Mouse (Mus musculus): ENCODE data around the gene Pxmp2. TPM values are rescaled to one million over a fixed set of nuclear protein-coding genes. Genes with fewer than 3 reads are reported as not detected.
A peak's percentile ranks its signal among the peaks of the same experiment; 100 is the strongest.

Pxmp2 gene
- total and polyA plus RNA-seq, 3 experiments: 3.9 to 4.6 (median 4.5) TPM

GRCm38 (mm10) chr5:110284536-110284935, 1.4 kb downstream of the Pxmp2 start (continued):
- TF ChIP-seq ZKSCAN1 (IDR thresholded peaks at IDR 0.05; ENCODE audit: borderline replicate concordance, low read depth, low read length) (no peak), BHLHE40 (IDR thresholded peaks at IDR 0.05; ENCODE audit: low read depth, low read length) (peak; percentile 91), CTCF (conservative IDR thresholded peaks at IDR 0.05 in 1 of 2, IDR thresholded peaks at IDR 0.05 in 1 of 2; ENCODE audit: low read depth in 2 of 2, low read length in 2 of 2) (peak; percentile 64 to 77), UBTF (IDR thresholded peaks at IDR 0.05; ENCODE audit: low read depth, low read length) (no peak), MAX (IDR thresholded peaks at IDR 0.05; ENCODE audit: low read length) (peak; percentile 86), JUN (IDR thresholded peaks at IDR 0.05; ENCODE audit: insufficient read depth, low read depth, low read length) (peak; percentile 95), HCFC1 (IDR thresholded peaks at IDR 0.05; ENCODE audit: low read depth, low read length) (no peak), PAX5 (IDR thresholded peaks at IDR 0.05; ENCODE audit: low read length) (no peak), POLR2A (IDR thresholded peaks at IDR 0.05; ENCODE audit: low read depth, low read length) (peak; percentile 48), JUND (conservative IDR thresholded peaks at IDR 0.05; ENCODE audit: low read depth, low read length) (peak; percentile 94), POLR2AphosphoS2 (IDR thresholded peaks at IDR 0.05; ENCODE audit: low read depth, low read length) (no peak), RCOR1 (conservative IDR thresholded peaks at IDR 0.05; ENCODE audit: low read depth, low read length) (no peak), MAFK (IDR thresholded peaks at IDR 0.05; ENCODE audit: insufficient replicate concordance, low read length) (no peak), SIN3A (IDR thresholded peaks at IDR 0.05; ENCODE audit: low read length) (peak; percentile 71)

GRCm38 (mm10) chr5:110281984-110282383, 4.0 kb downstream of the Pxmp2 start:
- Histone ChIP-seq H3K27me3 (replicated peaks) (peaks cover 10% of the 10 kb centered on the region), H3K27ac (ENCODE audit: insufficient read depth, low read depth) (no peak overlapping the region), H3K9me3 (replicated peaks; ENCODE audit: low read length) (no peaks in the 10 kb centered on the region), H3K9ac (ENCODE audit: insufficient read depth, low read depth) (no peak overlapping the region), H3K36me3 (replicated peaks in 1 of 2; ENCODE audit: control insufficient read depth in 1 of 2, insufficient read depth in 1 of 2, low read length in 1 of 2) (peaks cover 0 to under 1% of the 10 kb centered on the region in 2 experiments), H3K4me1 (ENCODE audit: control insufficient read depth in 1 of 2, insufficient read depth in 2 of 2) (peaks cover 3 to 23% of the 10 kb centered on the region in 2 experiments), H3K4me3 (replicated peaks in 1 of 3; ENCODE audit: low read depth in 2 of 3, low read length in 2 of 3, poor library complexity in 1 of 3) (no peak overlapping the region), H3K4me2 (ENCODE audit: insufficient read depth, low read depth, poor library complexity, severe bottlenecking) (no peak overlapping the region), H3K79me2 (replicated peaks; ENCODE audit: control insufficient read depth, extremely low read depth, insufficient read depth, poor library complexity, severe bottlenecking) (peaks cover 3% of the 10 kb centered on the region)
- dilution Hi-C loops (cut with MboI; ENCODE audit: extremely low pct_ligation_motif_present, extremely low pct_unique_long_range_greater_than_20kb, low sequenced_read_pairs): no loop called here
- no peak for DNase-seq (ENCODE audit: extremely low read depth)
- in situ Hi-C loops (cut with MboI; ENCODE audit: low pct_ligation_motif_present, low pct_unique_long_range_greater_than_20kb, low sequenced_read_pairs): no loop called here
- no peak for TF ChIP-seq MXI1 (IDR thresholded peaks at IDR 0.05; ENCODE audit: low read depth, low read length)

GRCm38 (mm10) chr5:110276910-110277309, 9.1 kb downstream of the Pxmp2 start:
- Histone ChIP-seq H3K9me3 (replicated peaks; ENCODE audit: low read length) (no peaks in the 10 kb centered on the region), H3K4me3 (replicated peaks in 1 of 3; ENCODE audit: low read depth in 2 of 3, low read length in 2 of 3, poor library complexity in 1 of 3) (no peak overlapping the region), H3K79me2 (replicated peaks; ENCODE audit: control insufficient read depth, extremely low read depth, insufficient read depth, poor library complexity, severe bottlenecking) (no peaks in the 10 kb centered on the region), H3K9ac (ENCODE audit: insufficient read depth, low read depth) (no peak overlapping the region), H3K4me2 (ENCODE audit: insufficient read depth, low read depth, poor library complexity, severe bottlenecking) (no peak overlapping the region), H3K27me3 (replicated peaks) (no peaks in the 10 kb centered on the region), H3K27ac (ENCODE audit: insufficient read depth, low read depth) (no peak overlapping the region), H3K36me3 (replicated peaks in 1 of 2; ENCODE audit: control insufficient read depth in 1 of 2, insufficient read depth in 1 of 2, low read length in 1 of 2) (peaks cover 0 to 2% of the 10 kb centered on the region in 2 experiments), H3K4me1 (ENCODE audit: control insufficient read depth in 1 of 2, insufficient read depth in 2 of 2) (no peaks in the 10 kb centered on the region)
- TF ChIP-seq RAD21 (IDR thresholded peaks at IDR 0.05; ENCODE audit: low read depth, low read length) (no peak), CTCF (conservative IDR thresholded peaks at IDR 0.05 in 1 of 2, IDR thresholded peaks at IDR 0.05 in 1 of 2; ENCODE audit: low read depth in 2 of 2, low read length in 2 of 2) (no peak), HCFC1 (IDR thresholded peaks at IDR 0.05; ENCODE audit: low read depth, low read length) (no peak), PAX5 (IDR thresholded peaks at IDR 0.05; ENCODE audit: low read length) (no peak), ELF1 (IDR thresholded peaks at IDR 0.05; ENCODE audit: low read depth, low read length) (no peak), JUN (IDR thresholded peaks at IDR 0.05; ENCODE audit: insufficient read depth, low read depth, low read length) (no peak)
- dilution Hi-C loops (cut with MboI; ENCODE audit: extremely low pct_ligation_motif_present, extremely low pct_unique_long_range_greater_than_20kb, low sequenced_read_pairs) (no loop called here), in situ Hi-C loops (cut with MboI; ENCODE audit: low pct_ligation_motif_present, low pct_unique_long_range_greater_than_20kb, low sequenced_read_pairs) (no loop called here)
- DNase-seq (ENCODE audit: extremely low read depth): no peak
